Mouse (Mus musculus): ENCODE data around the gene Stk39. TPM values are rescaled to one million over a fixed set of nuclear protein-coding genes. Genes with fewer than 3 reads are reported as not detected.

Stk39 gene
- polyA plus RNA-seq, 1 experiment from 2014 or later, result 1.9 TPM

DNA sequence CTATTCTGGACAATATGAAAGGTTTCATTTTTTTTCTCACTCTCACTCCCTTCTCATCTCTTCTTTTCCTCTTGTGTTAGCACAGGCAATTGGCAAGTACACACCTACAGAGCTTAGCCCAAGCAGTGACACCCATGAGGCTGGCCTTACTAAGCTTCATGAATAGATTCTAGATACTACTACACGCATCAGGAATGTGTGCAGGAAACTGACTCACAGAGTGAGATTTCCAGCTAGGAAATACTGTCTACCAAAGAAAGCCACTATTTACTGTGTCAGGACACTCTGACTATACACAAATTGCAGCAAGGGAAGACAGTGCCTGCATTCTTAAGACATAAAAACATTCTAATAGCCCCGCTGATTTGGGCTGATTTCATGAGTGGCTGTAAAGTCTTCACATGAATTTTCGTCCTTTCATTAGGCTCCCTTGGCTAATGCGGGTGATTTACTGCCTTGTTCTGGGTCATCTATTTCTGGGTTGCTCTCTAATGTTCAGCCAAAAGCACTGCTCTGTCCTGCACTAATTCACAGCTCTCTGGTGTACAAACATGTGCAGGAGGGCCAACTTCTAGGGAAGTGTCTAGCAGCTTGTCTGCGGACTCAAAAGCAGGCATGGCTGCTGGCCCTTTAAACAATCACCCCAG is 249.7 kb downstream of the Stk39 start:
- H3K27me3 ChIP-seq, result no peaks in the 10 kb centered on the region
- no peak for ATAC-seq (ENCODE audit: insufficient read depth)
- WGBS (ENCODE audit: insufficient replicate concordance), result 56% methylated on average over 5 of the region's 5 CpGs

DNA sequence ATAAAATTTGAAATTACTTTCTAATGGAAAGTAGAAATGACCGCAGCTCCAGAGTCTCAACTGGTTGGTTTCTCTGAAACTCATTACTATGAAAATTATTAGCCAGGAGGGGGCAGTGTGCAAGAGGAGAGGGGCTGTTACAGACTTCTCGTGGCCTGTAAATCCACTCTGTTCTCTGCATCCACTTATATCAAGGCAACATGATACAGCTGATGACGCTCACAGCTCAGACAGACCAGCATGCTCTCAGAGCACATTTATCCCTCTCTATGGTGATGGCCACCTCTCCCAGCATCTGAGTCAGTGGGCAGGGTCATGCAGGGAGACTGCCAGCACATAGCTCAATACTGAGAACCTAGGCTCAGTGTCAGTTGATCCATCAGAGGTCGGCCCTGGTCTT is 250.8 kb downstream of the Stk39 start:
- Histone ChIP-seq H3K27me3 (no peaks in the 10 kb centered on the region), H3K27ac (replicated peaks) (no peak overlapping the region), H3K4me3 (replicated peaks) (no peak overlapping the region), H3K4me1 (replicated peaks) (no peaks in the 10 kb centered on the region), H3K9me3 (replicated peaks) (no peaks in the 10 kb centered on the region), H3K4me2 (no peak overlapping the region), H3K36me3 (replicated peaks) (no peaks in the 10 kb centered on the region), H3K9ac (no peak overlapping the region)
- WGBS (ENCODE audit: insufficient replicate concordance), result 61% methylated on average over 4 of the region's 4 CpGs
- ATAC-seq (ENCODE audit: insufficient read depth), result no peak

More for the DNA sequence above, 249.7 kb downstream of the Stk39 start:
- Histone ChIP-seq H3K4me2 (no peak overlapping the region), H3K27ac (replicated peaks) (no peak overlapping the region), H3K4me1 (replicated peaks) (no peaks in the 10 kb centered on the region), H3K36me3 (replicated peaks) (no peaks in the 10 kb centered on the region), H3K9me3 (replicated peaks) (no peaks in the 10 kb centered on the region), H3K4me3 (replicated peaks) (no peak overlapping the region), H3K9ac (no peak overlapping the region)

DNA sequence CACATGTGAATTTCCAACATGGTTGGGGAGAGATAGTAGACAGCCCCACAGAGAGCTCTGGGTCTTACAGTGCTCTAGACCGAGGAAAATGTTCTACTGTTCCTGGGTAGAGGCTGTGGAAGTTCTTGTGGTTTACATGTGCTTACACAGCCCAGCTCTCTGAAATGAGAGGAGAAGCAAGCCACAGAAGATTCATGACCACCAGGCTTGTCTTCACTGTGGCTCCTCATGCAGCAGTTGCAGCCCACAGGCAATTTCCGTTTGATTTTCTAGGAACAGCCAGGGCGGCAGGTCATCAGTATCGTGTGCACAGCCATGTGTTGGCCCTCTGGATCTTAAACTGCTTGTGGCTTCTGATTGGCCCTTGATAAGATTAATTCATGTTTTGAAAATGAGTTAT is 252.2 kb downstream of the Stk39 start:
- ATAC-seq (ENCODE audit: insufficient read depth), result no peak
- Histone ChIP-seq H3K4me2 (no peak overlapping the region), H3K27ac (replicated peaks) (no peak overlapping the region), H3K36me3 (replicated peaks) (no peaks in the 10 kb centered on the region), H3K27me3 (no peaks in the 10 kb centered on the region), H3K9ac (no peak overlapping the region), H3K9me3 (replicated peaks) (no peaks in the 10 kb centered on the region), H3K4me3 (replicated peaks) (no peak overlapping the region), H3K4me1 (replicated peaks) (no peaks in the 10 kb centered on the region)
- WGBS (ENCODE audit: insufficient replicate concordance), result 47% methylated on average over 4 of the region's 4 CpGs

DNA sequence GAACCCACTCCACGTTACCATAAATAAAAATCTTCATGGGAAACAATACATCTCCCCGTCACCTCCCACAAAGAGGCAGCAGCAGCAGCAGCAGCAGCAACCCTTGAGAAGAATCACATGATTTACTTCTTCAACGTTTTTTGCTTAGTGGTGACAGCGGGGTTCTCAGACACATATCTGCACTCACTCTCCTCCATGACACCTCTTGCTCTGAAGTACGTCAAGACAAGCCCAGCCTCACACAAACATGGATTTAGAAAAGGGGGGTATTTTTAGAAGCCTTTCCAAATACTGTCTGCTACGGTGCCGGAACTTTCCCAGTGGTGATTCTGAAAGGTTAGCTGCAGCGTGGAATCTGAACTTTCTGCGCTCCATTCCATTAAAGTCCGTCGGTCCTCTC is 256.9 kb downstream of the Stk39 start:
- Histone ChIP-seq H3K9me3 (replicated peaks) (no peaks in the 10 kb centered on the region), H3K36me3 (replicated peaks) (no peaks in the 10 kb centered on the region), H3K9ac (no peak overlapping the region), H3K4me2 (no peak overlapping the region), H3K4me1 (replicated peaks) (no peaks in the 10 kb centered on the region), H3K27ac (replicated peaks) (no peak overlapping the region), H3K4me3 (replicated peaks) (no peak overlapping the region), H3K27me3 (no peaks in the 10 kb centered on the region)
- WGBS (ENCODE audit: insufficient replicate concordance), result 76% methylated on average over 11 of the region's 11 CpGs
- ATAC-seq (ENCODE audit: insufficient read depth), result no peak

DNA sequence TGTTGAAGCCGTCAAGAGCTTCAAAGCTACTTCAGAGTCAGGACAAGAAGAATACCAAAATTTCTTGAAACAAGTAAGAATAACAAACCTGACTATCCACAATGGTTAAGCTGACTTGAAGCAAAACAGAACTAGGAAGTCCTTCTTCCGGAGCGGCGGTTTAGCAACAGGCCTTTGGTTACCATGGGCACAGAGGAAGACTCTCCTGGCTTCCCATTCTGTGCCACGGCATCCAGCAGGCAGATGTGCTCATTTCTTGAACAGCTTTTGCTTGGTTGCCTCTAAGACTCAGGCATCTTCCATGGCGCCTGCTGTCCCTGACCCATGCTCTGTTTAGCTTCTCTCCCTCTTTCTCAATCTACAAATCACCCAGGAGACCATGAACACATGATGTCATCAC is 257.7 kb downstream of the Stk39 start:
- H3K27ac ChIP-seq (replicated peaks), result no peak overlapping the region
- no peak overlapping the region for H3K4me3 ChIP-seq (replicated peaks)
- no peak overlapping the region for H3K4me2 ChIP-seq
- 60% methylated on average over 6 of the region's 6 CpGs for WGBS (ENCODE audit: insufficient replicate concordance)
- no peaks in the 10 kb centered on the region for H3K36me3 ChIP-seq (replicated peaks)
- no peaks in the 10 kb centered on the region for H3K4me1 ChIP-seq (replicated peaks)
- no peak overlapping the region for H3K9ac ChIP-seq
- H3K27me3 ChIP-seq, result no peaks in the 10 kb centered on the region
- ATAC-seq (ENCODE audit: insufficient read depth), result no peak
- H3K9me3 ChIP-seq (replicated peaks), result no peaks in the 10 kb centered on the region

DNA sequence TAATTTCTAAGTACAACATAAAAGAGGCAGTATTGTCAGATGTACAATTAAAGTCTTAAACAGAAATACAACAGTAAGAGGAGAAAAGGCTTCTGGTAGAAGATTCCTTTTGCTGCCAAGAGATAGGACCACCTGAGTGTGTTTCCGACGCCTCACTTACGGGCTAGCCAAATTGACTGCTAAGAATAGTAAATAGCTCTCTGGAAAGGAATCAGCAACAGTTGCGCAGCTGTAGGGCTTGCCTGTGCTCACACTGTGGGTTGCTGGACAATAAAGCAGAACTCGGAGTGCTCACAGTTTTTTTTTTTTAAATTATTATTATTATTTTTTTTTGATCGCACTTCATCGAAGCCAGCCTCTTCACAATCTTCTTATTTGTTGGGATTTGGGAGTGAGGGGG is 260.6 kb downstream of the Stk39 start:
- no peak overlapping the region for H3K4me3 ChIP-seq (replicated peaks)
- H3K27ac ChIP-seq (replicated peaks), result no peak overlapping the region
- H3K4me2 ChIP-seq, result no peak overlapping the region
- H3K4me1 ChIP-seq (replicated peaks), result no peaks in the 10 kb centered on the region
- no peaks in the 10 kb centered on the region for H3K36me3 ChIP-seq (replicated peaks)
- no peak for ATAC-seq (ENCODE audit: insufficient read depth)
- 80% methylated on average over 7 of the region's 7 CpGs for WGBS (ENCODE audit: insufficient replicate concordance)
- H3K27me3 ChIP-seq, result no peaks in the 10 kb centered on the region
- H3K9ac ChIP-seq, result no peak overlapping the region
- H3K9me3 ChIP-seq (replicated peaks), result no peaks in the 10 kb centered on the region

DNA sequence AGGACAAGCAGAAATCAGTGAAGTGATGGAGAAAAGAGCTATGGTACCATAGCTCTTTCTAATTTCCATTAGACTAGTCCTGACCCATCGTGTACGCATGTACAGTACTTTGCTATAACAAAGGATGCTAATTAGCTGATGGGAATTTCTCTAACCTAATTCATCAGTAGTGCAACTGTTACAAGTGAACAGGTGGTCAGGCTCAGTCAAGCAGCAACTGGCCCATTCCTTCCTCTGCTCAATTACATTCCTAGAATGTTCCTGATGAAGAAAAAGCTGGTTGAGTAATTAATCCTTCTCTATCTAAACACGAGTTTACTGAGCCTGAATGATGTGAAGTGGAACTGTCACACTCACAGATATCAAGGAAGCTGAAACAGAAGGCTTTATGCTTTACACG is 275.8 kb downstream of the Stk39 start:
- 54% methylated on average over 4 of the region's 4 CpGs for WGBS (ENCODE audit: insufficient replicate concordance)
- no peak overlapping the region for H3K27ac ChIP-seq (replicated peaks)
- no peak for ATAC-seq (ENCODE audit: insufficient read depth)
- H3K36me3 ChIP-seq (replicated peaks), result no peaks in the 10 kb centered on the region
- no peaks in the 10 kb centered on the region for H3K27me3 ChIP-seq
- H3K4me2 ChIP-seq, result no peak overlapping the region
- no peaks in the 10 kb centered on the region for H3K4me1 ChIP-seq (replicated peaks)
- H3K9me3 ChIP-seq (replicated peaks), result no peaks in the 10 kb centered on the region
- no peak overlapping the region for H3K9ac ChIP-seq
- no peak overlapping the region for H3K4me3 ChIP-seq (replicated peaks)

DNA sequence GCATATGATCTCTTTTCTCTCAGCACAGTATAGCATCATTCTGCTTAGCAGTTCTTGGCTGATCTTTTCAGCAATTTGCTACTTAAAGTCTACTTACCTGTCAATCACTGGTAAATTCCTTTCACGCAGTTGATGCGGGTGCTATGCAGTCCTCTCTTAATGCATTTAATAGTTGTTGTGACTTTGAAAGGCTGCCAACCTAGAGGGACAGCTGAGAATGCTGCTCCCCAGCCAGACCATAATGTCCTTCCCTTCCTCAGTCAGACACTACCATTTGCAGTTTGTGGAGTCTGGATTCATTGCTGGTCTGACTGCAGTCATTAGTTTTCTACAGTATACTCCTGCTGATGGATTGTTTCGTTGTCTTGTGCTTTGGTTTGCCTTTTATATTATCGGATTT is 277.6 kb downstream of the Stk39 start:
- Histone ChIP-seq H3K36me3 (replicated peaks) (no peaks in the 10 kb centered on the region), H3K9me3 (replicated peaks) (no peaks in the 10 kb centered on the region), H3K27me3 (no peaks in the 10 kb centered on the region), H3K27ac (replicated peaks) (no peak overlapping the region), H3K4me2 (no peak overlapping the region), H3K4me3 (replicated peaks) (no peak overlapping the region), H3K4me1 (replicated peaks) (no peaks in the 10 kb centered on the region), H3K9ac (no peak overlapping the region)
- WGBS (ENCODE audit: insufficient replicate concordance), result 71% methylated on average over 4 of the region's 4 CpGs
- no peak for ATAC-seq (ENCODE audit: insufficient read depth)

DNA sequence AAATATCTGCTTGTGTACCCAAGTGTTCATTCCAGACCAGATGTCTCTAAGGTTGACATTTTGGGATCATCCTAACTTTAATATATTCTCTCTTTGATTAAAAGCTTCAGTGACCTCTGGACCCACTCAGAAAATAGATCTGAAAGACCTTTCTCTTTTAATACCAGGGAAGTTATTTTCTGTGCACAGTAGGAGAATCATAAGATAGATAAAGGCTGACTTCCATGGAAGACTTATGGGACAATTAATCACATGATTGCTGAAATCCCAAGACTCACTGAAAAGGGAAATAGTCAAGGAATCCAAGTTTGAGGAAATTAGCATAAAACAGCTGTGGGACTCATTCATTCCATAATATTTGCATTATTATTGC is 278.6 kb downstream of the Stk39 start:
- Histone ChIP-seq H3K9me3 (replicated peaks) (no peaks in the 10 kb centered on the region), H3K27ac (replicated peaks) (no peak overlapping the region), H3K27me3 (no peaks in the 10 kb centered on the region), H3K4me3 (replicated peaks) (no peak overlapping the region), H3K4me1 (replicated peaks) (no peaks in the 10 kb centered on the region), H3K9ac (no peak overlapping the region), H3K36me3 (replicated peaks) (no peaks in the 10 kb centered on the region), H3K4me2 (no peak overlapping the region)
- no peak for ATAC-seq (ENCODE audit: insufficient read depth)

DNA sequence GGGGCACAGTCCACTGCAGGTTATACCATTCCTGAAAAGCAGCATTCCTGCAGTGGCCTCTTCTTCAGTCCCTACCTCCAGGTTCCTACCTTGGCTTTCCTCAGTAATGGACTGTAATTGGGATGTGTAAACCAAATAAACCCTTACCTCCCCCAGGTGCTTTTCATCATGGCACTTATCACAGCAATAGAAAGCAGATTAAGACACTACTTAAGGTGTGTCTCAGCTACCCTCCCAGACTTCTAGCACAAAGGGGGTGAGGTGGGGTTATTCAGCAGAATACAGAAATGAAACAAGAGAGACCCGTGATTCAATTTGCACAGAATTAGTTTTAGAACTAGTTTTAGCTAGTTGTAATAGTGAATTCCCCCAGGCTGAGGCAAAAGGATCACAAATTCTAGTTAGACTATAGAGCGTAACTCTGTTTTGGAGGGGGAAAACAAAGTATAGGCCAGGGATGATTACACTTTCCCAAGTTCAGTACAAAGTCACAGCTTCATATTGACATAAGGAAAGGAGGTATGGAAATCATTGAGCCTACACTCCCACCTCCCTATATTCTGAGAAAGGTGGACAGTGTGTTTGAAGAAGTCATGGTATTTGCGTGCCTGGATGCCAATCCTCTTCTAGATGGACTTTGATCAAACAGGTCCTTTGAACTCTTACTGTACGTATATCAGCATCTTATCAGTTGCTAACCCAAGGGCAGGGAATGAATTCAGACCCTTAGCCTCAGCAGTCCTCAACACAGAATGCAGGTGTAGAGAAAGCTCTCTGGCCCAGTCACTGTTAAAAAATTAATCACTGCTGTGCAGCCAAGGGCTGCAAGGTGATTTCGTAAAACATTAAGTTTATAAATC is 279.2 kb downstream of the Stk39 start:
- Histone ChIP-seq H3K9ac (no peak overlapping the region), H3K9me3 (replicated peaks) (no peaks in the 10 kb centered on the region), H3K4me2 (no peak overlapping the region), H3K4me1 (replicated peaks) (no peaks in the 10 kb centered on the region), H3K36me3 (replicated peaks) (no peaks in the 10 kb centered on the region), H3K27me3 (no peaks in the 10 kb centered on the region), H3K27ac (replicated peaks) (no peak overlapping the region), H3K4me3 (replicated peaks) (no peak overlapping the region)
- WGBS (ENCODE audit: insufficient replicate concordance), result 63% methylated on average over 5 of the region's 5 CpGs
- no peak for ATAC-seq (ENCODE audit: insufficient read depth)

DNA sequence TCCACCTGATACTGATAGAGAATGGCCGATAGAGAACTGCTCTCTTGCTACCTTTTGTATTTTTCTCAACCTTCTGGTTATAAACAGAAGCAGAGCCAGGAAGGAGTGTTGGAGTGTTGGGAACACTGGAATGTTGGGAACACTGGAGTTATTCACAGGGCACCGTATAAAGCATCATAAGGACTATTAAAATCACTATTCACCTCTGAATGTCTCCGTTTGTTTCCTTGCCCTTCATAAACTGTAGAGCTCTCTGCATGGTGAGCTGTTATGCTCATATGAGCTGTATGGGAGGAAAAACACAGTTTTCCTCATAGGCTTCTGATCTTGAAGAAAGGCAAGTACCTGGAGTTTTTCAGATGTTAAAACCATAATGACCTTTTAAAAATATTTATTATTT is 295.6 kb downstream of the Stk39 start:
- Histone ChIP-seq H3K27ac (replicated peaks) (no peak overlapping the region), H3K4me1 (replicated peaks) (no peaks in the 10 kb centered on the region), H3K36me3 (replicated peaks) (no peaks in the 10 kb centered on the region), H3K27me3 (no peaks in the 10 kb centered on the region), H3K4me3 (replicated peaks) (no peak overlapping the region), H3K4me2 (no peak overlapping the region), H3K9ac (no peak overlapping the region), H3K9me3 (replicated peaks) (no peaks in the 10 kb centered on the region)
- no peak for ATAC-seq (ENCODE audit: insufficient read depth)
- 56% methylated on average over 3 of the region's 3 CpGs for WGBS (ENCODE audit: insufficient replicate concordance)

DNA sequence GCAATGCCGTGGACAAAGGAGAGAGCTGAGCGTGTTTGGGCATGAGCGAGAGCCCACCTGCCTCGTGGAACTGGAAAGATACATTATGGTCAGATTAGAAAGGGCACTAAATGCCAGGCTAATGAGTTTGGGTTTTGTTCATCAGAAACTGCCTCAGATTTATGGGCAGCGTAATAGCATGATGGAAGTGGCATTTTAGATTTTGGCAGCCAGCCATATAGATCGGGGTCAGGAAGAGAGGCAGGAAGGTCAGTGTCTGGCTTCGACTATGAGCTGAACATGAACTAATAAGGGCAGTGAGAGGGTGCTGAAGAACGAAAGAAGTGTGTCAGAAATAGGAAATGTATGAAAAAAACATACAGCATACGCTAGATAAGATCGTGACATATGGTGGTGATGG is 300.8 kb downstream of the Stk39 start:
- Histone ChIP-seq H3K27me3 (no peaks in the 10 kb centered on the region), H3K4me1 (replicated peaks) (no peaks in the 10 kb centered on the region), H3K9ac (no peak overlapping the region), H3K9me3 (replicated peaks) (no peaks in the 10 kb centered on the region), H3K4me2 (no peak overlapping the region), H3K36me3 (replicated peaks) (no peaks in the 10 kb centered on the region), H3K4me3 (replicated peaks) (no peak overlapping the region), H3K27ac (replicated peaks) (no peak overlapping the region)
- no peak for ATAC-seq (ENCODE audit: insufficient read depth)
- WGBS (ENCODE audit: insufficient replicate concordance), result 49% methylated on average over 10 of the region's 10 CpGs
